Mouse (Mus musculus) kidney, adult 10 weeks (tissue): ENCODE results near the gene Prdx1. TPM values are rescaled to one million over a fixed set of nuclear protein-coding genes. Genes with fewer than 3 reads are reported as not detected.

Experiments used
- polyA plus RNA-seq: library from polyadenylated mRNA; stranded (reverse); fragments of 350-450 nt; fragmentation: Illumina TruSeq; extraction: RNeasy Lipid Tissue Mini Kit (QIAGEN cat#74804); gene quantifications from one replicate; pipeline ENCODE4 v1.2.3, GENCODE M21; 2014; ENCODE audit warnings: low read depth, low replicate concordance

Prdx1 gene
- polyA plus RNA-seq: 4,968 TPM

GRCm38 (mm10) chr4:116685402-116686061 lies at the start of gene Prdx1:
Gene Prdx1, plus strand, starts transcription at chr4:116685544.

GRCm38 (mm10) chr4:116650924-116651796 lies 34.2 kb upstream of the Prdx1 start, which contains the start of gene Akr1a1:
Gene Akr1a1, minus strand, starts transcription at chr4:116651680.

GRCm38 (mm10) chr4:116708201-116708764 lies 22.9 kb downstream of the Prdx1 start, which contains the start of the genes Mmachc and Ccdc163:
Gene Mmachc, minus strand, starts transcription at chr4:116708406.
Gene Ccdc163, plus strand, starts transcription at chr4:116708509.

DNA sequence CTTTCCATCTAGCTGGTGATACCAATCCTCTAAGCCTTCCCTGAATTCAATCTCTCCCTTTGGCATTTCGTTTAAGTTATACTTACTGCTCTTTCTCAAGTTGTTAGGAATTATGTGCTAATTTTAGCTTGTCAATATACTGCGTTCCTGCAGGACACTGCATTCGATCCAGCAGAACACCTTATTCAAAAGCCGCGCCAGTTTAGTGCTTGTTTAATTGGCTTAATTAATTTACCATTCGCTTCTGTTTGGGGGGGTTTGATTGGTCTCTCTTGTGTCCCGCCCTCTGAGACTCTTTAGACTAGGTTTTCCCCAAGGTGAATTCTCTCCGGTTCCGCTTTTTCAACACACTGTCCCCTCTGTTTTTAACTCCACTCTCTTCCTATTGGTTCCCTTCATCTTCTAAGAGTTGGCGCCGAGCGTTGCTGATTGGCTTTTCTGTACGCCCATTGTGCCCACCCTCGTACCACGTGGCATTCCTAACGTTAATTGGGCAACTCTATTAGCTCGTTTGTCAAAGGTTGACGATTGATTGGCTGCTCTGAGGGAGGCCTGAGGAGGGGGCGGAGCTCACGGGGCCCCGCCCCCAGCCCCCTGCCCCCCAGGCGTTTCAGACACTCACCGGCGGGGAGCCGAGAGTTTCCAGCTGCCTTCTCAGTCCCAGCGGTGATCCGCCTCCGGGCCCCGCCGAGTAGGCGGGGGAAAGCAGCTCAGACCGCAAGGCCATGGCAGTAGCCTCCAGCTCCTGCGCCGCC lies 35.2 kb downstream of the Prdx1 start, which contains the start of gene Tesk2:
Gene Tesk2, plus strand, starts transcription at position 606 of the 755 bp plus-strand sequence.

Other genes with a start within 250 kb of the Prdx1 start
- gene Mast2, start 221.4 kb upstream of the Prdx1 start, polyA plus RNA-seq: 20.3 TPM
- 33.4 TPM for gene Ipp, start 178.0 kb upstream of the Prdx1 start, polyA plus RNA-seq
- 99.4 TPM for gene Tmem69, start 129.6 kb upstream of the Prdx1 start, polyA plus RNA-seq
- 64.3 TPM for gene Gpbp1l1, start 127.9 kb upstream of the Prdx1 start, polyA plus RNA-seq
- 2.7 TPM for gene Ccdc17, start 88.9 kb upstream of the Prdx1 start, polyA plus RNA-seq
- gene Nasp, start 57.6 kb upstream of the Prdx1 start, polyA plus RNA-seq: 58.1 TPM
- gene Akr1a1, start 33.9 kb upstream of the Prdx1 start, polyA plus RNA-seq: 2,483 TPM
- gene Mmachc, start 22.9 kb downstream of the Prdx1 start, polyA plus RNA-seq: 43.6 TPM
- gene Ccdc163, start 23.0 kb downstream of the Prdx1 start, polyA plus RNA-seq: 13.3 TPM
- 7.6 TPM for gene Tesk2, start 35.4 kb downstream of the Prdx1 start, polyA plus RNA-seq
- 4.4 TPM for gene Toe1, start 122.1 kb downstream of the Prdx1 start, polyA plus RNA-seq
- gene Mutyh, start 122.2 kb downstream of the Prdx1 start, polyA plus RNA-seq: 0.61 TPM
- not detected for gene Hpdl, start 136.2 kb downstream of the Prdx1 start, polyA plus RNA-seq
- 4.8 TPM for gene Zswim5, start 191.8 kb downstream of the Prdx1 start, polyA plus RNA-seq